Mouse (Mus musculus): Measurements from ENCODE around the gene Slc35f1.

- TF ChIP-seq POLR2A (IDR thresholded peaks at IDR 0.05; ENCODE audit: borderline replicate concordance, extremely low read depth, insufficient read depth, insufficient read length, poor library complexity, severe bottlenecking) (no peak), CTCF (IDR thresholded peaks at IDR 0.05; ENCODE audit: borderline replicate concordance, extremely low read depth, insufficient read depth, insufficient read length) (no peak)
Observed at GRCm38 (mm10) chr10:53115673-53116398, 425.5 kb downstream of the Slc35f1 start.
